ENCODE assay signal across 8 mouse cellular contexts in genomic region chr11:101140164-101140819, GRCm38 (mm10). TPM values are rescaled to one million over a fixed set of nuclear protein-coding genes. Genes with fewer than 3 reads are reported as not detected.
DNase-seq lines count a peak whose midpoint lies in the region; ATAC-seq and TF ChIP-seq lines count a peak whose summit lies in the region.
"Had no signal": no experiment of that assay in that cellular context is flagged by ENCODE, and none has a peak within 500 bp of the region (broad histone marks: within the 10 kb centered on the region; RNA-seq: fewer than 3 reads in every experiment).

No protein-coding gene starts in this region.

- TF ChIP-seq POLR2A in ES-Bruce4 (IDR thresholded peaks at IDR 0.05; ENCODE audit: insufficient read depth, low read length): no peak

- peak overlapping the region; percentile 52 for H3K4me3 ChIP-seq in ES-Bruce4 (ENCODE audit: low read depth, low read length)
- H3K4me3 ChIP-seq in heart, embryonic 16.5 days (ENCODE audit: low read length): peak overlapping the region; percentile 50
- peak overlapping the region; percentile 20; the same call in 1 of the 2 replicates for H3K4me3 ChIP-seq in liver, embryonic 11.5 days (ENCODE audit: low read depth, low read length)
- H3K4me3 ChIP-seq in neural tube, embryonic 15.5 days (replicated peaks): peak overlapping the region; percentile 27
- H3K4me3 ChIP-seq: myocyte had no signal

- no peaks in the 10 kb centered on the region for H3K9me3 ChIP-seq in ES-Bruce4 (replicated peaks; ENCODE audit: control insufficient read depth, insufficient read depth, low read length, poor library complexity, severe bottlenecking)
- H3K9me3 ChIP-seq in heart, embryonic 16.5 days (replicated peaks; ENCODE audit: control insufficient read depth, low read length): no peaks in the 10 kb centered on the region
- H3K9me3 ChIP-seq in liver, embryonic 11.5 days (ENCODE audit: control insufficient read depth, low read length): no peaks in the 10 kb centered on the region
- H3K9me3 ChIP-seq in neural tube, embryonic 15.5 days (replicated peaks): no peaks in the 10 kb centered on the region

- peak overlapping the region; percentile 27 for H3K9ac ChIP-seq in ES-Bruce4 (ENCODE audit: low read depth, poor library complexity, severe bottlenecking)
- H3K9ac ChIP-seq in heart, embryonic 16.5 days (ENCODE audit: low read length): peak overlapping the region; percentile 74
- H3K9ac ChIP-seq in liver, embryonic 11.5 days (ENCODE audit: low read depth, low read length): no peak overlapping the region
- peak overlapping the region; percentile 22; the same call in 1 of the 2 replicates for H3K9ac ChIP-seq in neural tube, embryonic 15.5 days (replicated peaks)

- DNase-seq in MN1 (ENCODE audit: low spot score): peak; percentile 55
- no peak for DNase-seq in liver, embryonic 11.5 days (ENCODE audit: low spot score)
- DNase-seq in gastrocnemius, adult 8-10 months (ENCODE audit: low spot score in 2 of 2): no peak
- DNase-seq in adipocyte (ENCODE audit: low spot score): no peak

- H3K4me2 ChIP-seq in heart, embryonic 16.5 days (ENCODE audit: low read depth, low read length): peak overlapping the region; percentile 67
- peak overlapping the region; percentile 64 for H3K4me2 ChIP-seq in liver, embryonic 11.5 days
- peak overlapping the region; percentile 55 for H3K4me2 ChIP-seq in neural tube, embryonic 15.5 days

- H3K4me1 ChIP-seq in ES-Bruce4 (ENCODE audit: control insufficient read depth, insufficient read depth, low read length): no peaks in the 10 kb centered on the region
- H3K4me1 ChIP-seq in heart, embryonic 16.5 days (ENCODE audit: control insufficient read depth, insufficient read depth, low read length): peaks cover 17% of the 10 kb centered on the region
- H3K4me1 ChIP-seq in liver, embryonic 11.5 days (replicated peaks; ENCODE audit: control insufficient read depth, insufficient read depth, low read length): peaks cover 2% of the 10 kb centered on the region; the same call in 1 of the 2 replicates
- H3K4me1 ChIP-seq in neural tube, embryonic 15.5 days: peaks cover 21% of the 10 kb centered on the region

- TF ChIP-seq EP300 in ES-Bruce4 (IDR thresholded peaks at IDR 0.05; ENCODE audit: insufficient read depth, low read depth, low read length): no peak

- 17% methylated on average over 27 of the region's 27 CpGs for WGBS in heart, embryonic 16.5 days
- WGBS in liver, embryonic 11.5 days: 33% methylated on average over 27 of the region's 27 CpGs
- WGBS in neural tube, embryonic 15.5 days: 42% methylated on average over 27 of the region's 27 CpGs

- no peak for TF ChIP-seq CTCF in ES-Bruce4 (IDR thresholded peaks at IDR 0.05; ENCODE audit: low read depth, low read length)

- H3K27ac ChIP-seq in ES-Bruce4 (ENCODE audit: insufficient read depth, low read length): no peak overlapping the region
- peak overlapping the region; percentile 79 for H3K27ac ChIP-seq in heart, embryonic 16.5 days (ENCODE audit: low read length)
- H3K27ac ChIP-seq in liver, embryonic 11.5 days (ENCODE audit: low read depth, low read length): no peak overlapping the region
- H3K27ac ChIP-seq in neural tube, embryonic 15.5 days (replicated peaks): peak overlapping the region; percentile 54

- no peaks in the 10 kb centered on the region for H3K27me3 ChIP-seq in ES-Bruce4 (ENCODE audit: control insufficient read depth, insufficient read depth, low read length, poor library complexity, severe bottlenecking)
- no peaks in the 10 kb centered on the region for H3K27me3 ChIP-seq in heart, embryonic 16.5 days (ENCODE audit: control insufficient read depth, insufficient read depth, low read length)
- H3K27me3 ChIP-seq in liver, embryonic 11.5 days (replicated peaks; ENCODE audit: control insufficient read depth, insufficient read depth, low read length): peaks cover 40% of the 10 kb centered on the region
- H3K27me3 ChIP-seq in neural tube, embryonic 15.5 days (replicated peaks): no peaks in the 10 kb centered on the region

- H3K36me3 ChIP-seq in ES-Bruce4 (ENCODE audit: control insufficient read depth, insufficient read depth, low read length, poor library complexity, severe bottlenecking): no peaks in the 10 kb centered on the region
- H3K36me3 ChIP-seq in heart, embryonic 16.5 days (ENCODE audit: control insufficient read depth, insufficient read depth): no peaks in the 10 kb centered on the region
- no peaks in the 10 kb centered on the region for H3K36me3 ChIP-seq in liver, embryonic 11.5 days (ENCODE audit: control insufficient read depth, insufficient read depth, low read length)
- H3K36me3 ChIP-seq in neural tube, embryonic 15.5 days: no peaks in the 10 kb centered on the region

- peak; percentile 67; the same call in 1 of the 2 replicates for ATAC-seq in heart, embryonic 16.5 days (replicated peaks; ENCODE audit: extremely low read depth, insufficient read depth, low FRiP score)
- no peak for ATAC-seq in liver, embryonic 11.5 days (replicated peaks; ENCODE audit: low FRiP score)
- no peak for ATAC-seq in neural tube, embryonic 15.5 days (ENCODE audit: low FRiP score)

RNA-seq across cellular contexts. Expression of gene Tubg2, which starts 15.4 kb away (rescaled TPM):
- 1.9 and 3.0 TPM in 2 replicates for polyA plus RNA-seq in ES-Bruce4 (2011; ENCODE audit: insufficient read depth, insufficient read length, low read depth, missing spikeins)
- 3.0 and 3.3 TPM in 2 replicates for polyA plus RNA-seq in heart, embryonic 16.5 days (2015; fragmentation: Nextera tagmentation; extraction: Ambion mirVana)
- 1.3 and 1.8 TPM in 2 replicates for polyA plus RNA-seq in liver, embryonic 11.5 days (2014; fragmentation: Nextera tagmentation; extraction: Ambion mirVana)
- polyA plus RNA-seq in neural tube, embryonic 15.5 days (2015; fragmentation: Nextera tagmentation; extraction: Ambion mirVana): 49.9 and 60.7 TPM in 2 replicates
- 1 to 10 TPM; 2.9 to 3.6 (median 3.2) TPM for total RNA-seq in gastrocnemius, adult 8-10 months (2022)

RNA-seq across cellular contexts. Expression of gene Tubg1, which starts 20.6 kb away (rescaled TPM):
- polyA plus RNA-seq in ES-Bruce4 (2011; ENCODE audit: insufficient read depth, insufficient read length, low read depth, missing spikeins): 55.3 and 60.5 TPM in 2 replicates
- 70.9 and 72.6 TPM in 2 replicates for polyA plus RNA-seq in heart, embryonic 16.5 days (2015; fragmentation: Nextera tagmentation; extraction: Ambion mirVana)
- 82.3 and 85.3 TPM in 2 replicates for polyA plus RNA-seq in liver, embryonic 11.5 days (2014; fragmentation: Nextera tagmentation; extraction: Ambion mirVana)
- polyA plus RNA-seq in neural tube, embryonic 15.5 days (2015; fragmentation: Nextera tagmentation; extraction: Ambion mirVana): 68.4 and 73.7 TPM in 2 replicates
- 10 to 100 TPM; 23.2 to 27.9 (median 25.9) TPM for total RNA-seq in gastrocnemius, adult 8-10 months (2022)

RNA-seq across cellular contexts. Expression of gene Retreg3, which starts 20.6 kb away (rescaled TPM):
- 32.3 and 33.6 TPM in 2 replicates for polyA plus RNA-seq in ES-Bruce4 (2011; ENCODE audit: insufficient read depth, insufficient read length, low read depth, missing spikeins)
- 14.5 and 14.9 TPM in 2 replicates for polyA plus RNA-seq in heart, embryonic 16.5 days (2015; fragmentation: Nextera tagmentation; extraction: Ambion mirVana)
- 11.5 and 12.2 TPM in 2 replicates for polyA plus RNA-seq in liver, embryonic 11.5 days (2014; fragmentation: Nextera tagmentation; extraction: Ambion mirVana)
- 23.5 and 26.0 TPM in 2 replicates for polyA plus RNA-seq in neural tube, embryonic 15.5 days (2015; fragmentation: Nextera tagmentation; extraction: Ambion mirVana)
- total RNA-seq in gastrocnemius, adult 8-10 months (2022): 10 to 100 TPM; 28.8 to 30.4 (median 30.1) TPM

RNA-seq across cellular contexts. Expression of gene Cntnap1, which starts 30.0 kb away (rescaled TPM):
- 0.15 and 0.37 TPM in 2 replicates for polyA plus RNA-seq in ES-Bruce4 (2011; ENCODE audit: insufficient read depth, insufficient read length, low read depth, missing spikeins)
- 0.89 and 1.0 TPM in 2 replicates for polyA plus RNA-seq in heart, embryonic 16.5 days (2015; fragmentation: Nextera tagmentation; extraction: Ambion mirVana)
- 0.34 and 0.40 TPM in 2 replicates for polyA plus RNA-seq in liver, embryonic 11.5 days (2014; fragmentation: Nextera tagmentation; extraction: Ambion mirVana)
- polyA plus RNA-seq in neural tube, embryonic 15.5 days (2015; fragmentation: Nextera tagmentation; extraction: Ambion mirVana): 11.2 and 12.3 TPM in 2 replicates
- total RNA-seq in gastrocnemius, adult 8-10 months (2022): 1 to 10 TPM in 1 of 4 experiments, under 1 TPM in 3; 0.67 to 1.3 (median 0.81) TPM

RNA-seq across cellular contexts. Expression of gene Plekhh3, which starts 30.9 kb away (rescaled TPM):
- polyA plus RNA-seq in ES-Bruce4 (2011; ENCODE audit: insufficient read depth, insufficient read length, low read depth, missing spikeins): 2.5 and 4.4 TPM in 2 replicates
- 8.7 and 11.5 TPM in 2 replicates for polyA plus RNA-seq in heart, embryonic 16.5 days (2015; fragmentation: Nextera tagmentation; extraction: Ambion mirVana)
- polyA plus RNA-seq in liver, embryonic 11.5 days (2014; fragmentation: Nextera tagmentation; extraction: Ambion mirVana): 3.4 and 3.8 TPM in 2 replicates
- 9.2 and 9.5 TPM in 2 replicates for polyA plus RNA-seq in neural tube, embryonic 15.5 days (2015; fragmentation: Nextera tagmentation; extraction: Ambion mirVana)
- total RNA-seq in gastrocnemius, adult 8-10 months (2022): 10 to 100 TPM; 25.6 to 38.5 (median 33.9) TPM

Comparison
In these comparisons a context has a peak if more than half of its experiments do, and no peak if none do; other contexts are left out.
1. H3K27ac ChIP-seq: peak in heart, embryonic 16.5 days (single experiment) and neural tube, embryonic 15.5 days (single experiment); none in ES-Bruce4 (single experiment) and liver, embryonic 11.5 days (single experiment).
2. RNA of gene Tubg2, which starts 15.4 kb away (polyA plus RNA-seq): 49.9 to 60.7 TPM in neural tube, embryonic 15.5 days; 3.0 to 3.3 TPM in heart, embryonic 16.5 days, 1.9 to 3.0 TPM in ES-Bruce4 and 1.3 to 1.8 TPM in liver, embryonic 11.5 days; every median in the first group is over 10 times any median in the second.
3. Peak in every context shown above with its lines, with median percentiles within 50 percentile points of each other: H3K4me3 ChIP-seq and H3K4me2 ChIP-seq.